Mouse (Mus musculus): ENCODE data around the gene Smim20. TPM values are rescaled to one million over a fixed set of nuclear protein-coding genes. Genes with fewer than 3 reads are reported as not detected.
A peak's percentile ranks its signal among the peaks of the same experiment; 100 is the strongest.

Gene Smim20
- polyA plus RNA-seq, 1 experiment = 43.0 TPM

DNA sequence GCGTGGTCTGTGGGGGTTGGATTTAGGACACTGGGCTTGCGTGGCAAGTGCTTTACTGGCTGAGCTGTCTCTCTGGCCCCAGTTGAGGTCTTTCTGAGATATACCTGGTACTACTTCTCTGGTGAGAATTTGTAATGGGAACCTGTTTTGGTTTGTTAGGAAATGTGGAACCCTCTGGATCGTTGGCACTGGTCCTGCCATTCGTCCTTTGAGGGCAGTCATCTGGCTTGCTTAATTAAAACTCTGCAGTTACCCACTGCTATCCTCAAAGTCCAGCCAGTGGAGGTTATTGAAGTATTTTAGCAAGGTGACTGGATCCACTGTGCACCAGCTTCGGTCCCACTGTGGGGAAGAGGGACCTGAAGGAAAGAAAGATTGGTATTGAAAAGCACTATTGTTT is 2.9 kb downstream of the Smim20 start:
- 87% methylated on average over 5 of the region's 5 CpGs for whole genome bisulfite sequencing
- TF ChIP-seq POLR2A (IDR thresholded peaks at IDR 0.05; ENCODE audit: borderline replicate concordance, control insufficient read depth, low read depth, low read length) = no peak
- no peak for TF ChIP-seq CTCF (IDR thresholded peaks at IDR 0.05; ENCODE audit: control insufficient read depth, insufficient read depth, low read length)
- no peak overlapping the region for H3K4me3 ChIP-seq (replicated peaks; ENCODE audit: control insufficient read depth, low read depth, low read length)
- H3K27ac ChIP-seq (ENCODE audit: control insufficient read depth, insufficient read depth, low read depth, low read length, poor library complexity) = no peak overlapping the region
- peaks cover 6% of the 10 kb centered on the region for H3K4me1 ChIP-seq (ENCODE audit: control insufficient read depth, insufficient read depth, low read length)

DNA sequence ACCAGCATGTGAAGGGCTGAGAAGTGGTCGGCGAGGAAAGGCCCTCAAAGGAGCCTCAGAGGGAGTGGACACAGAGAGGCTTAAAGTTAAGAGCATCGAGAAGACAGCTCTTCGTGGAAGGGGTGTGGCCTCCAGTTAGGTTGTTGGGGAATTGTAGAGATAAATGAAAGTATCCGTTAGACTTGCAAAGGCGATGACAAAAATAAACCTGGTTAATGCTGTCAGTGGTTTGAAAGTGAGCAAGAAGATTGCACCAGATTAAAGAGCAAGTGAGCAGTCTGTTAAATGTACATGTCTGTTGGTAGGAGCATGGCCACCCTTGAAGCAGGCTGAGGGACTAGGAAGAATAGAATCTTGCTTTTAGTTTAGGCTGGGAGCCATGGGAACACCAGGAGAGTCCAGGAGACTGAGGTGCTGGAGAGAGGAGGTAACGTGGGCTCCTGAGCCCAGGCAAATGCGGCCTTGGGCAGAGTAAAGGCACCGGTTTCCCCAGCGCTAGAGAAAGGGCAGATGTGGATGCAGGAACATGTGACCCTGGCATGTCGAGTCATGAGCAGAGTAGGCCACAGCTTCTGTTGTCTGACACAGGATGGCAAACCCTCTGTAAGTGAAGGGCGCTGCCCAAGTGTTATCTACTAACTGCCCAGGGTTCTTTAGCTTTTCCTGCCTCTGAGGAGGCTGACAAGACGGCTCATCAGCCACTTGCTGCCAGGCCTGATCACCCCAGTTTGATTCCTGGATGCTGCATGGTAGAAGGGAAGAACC is 4.2 kb downstream of the Smim20 start:
- TF ChIP-seq POLR2A (IDR thresholded peaks at IDR 0.05; ENCODE audit: borderline replicate concordance, control insufficient read depth, low read depth, low read length) = no peak
- no peak for TF ChIP-seq CTCF (IDR thresholded peaks at IDR 0.05; ENCODE audit: control insufficient read depth, insufficient read depth, low read length)
- H3K4me1 ChIP-seq (ENCODE audit: control insufficient read depth, insufficient read depth, low read length) = peaks cover 6% of the 10 kb centered on the region
- no peak overlapping the region for H3K27ac ChIP-seq (ENCODE audit: control insufficient read depth, insufficient read depth, low read depth, low read length, poor library complexity)
- WGBS = 65% methylated on average over 13 of the region's 13 CpGs
- no peak overlapping the region for H3K4me3 ChIP-seq (replicated peaks; ENCODE audit: control insufficient read depth, low read depth, low read length)

DNA sequence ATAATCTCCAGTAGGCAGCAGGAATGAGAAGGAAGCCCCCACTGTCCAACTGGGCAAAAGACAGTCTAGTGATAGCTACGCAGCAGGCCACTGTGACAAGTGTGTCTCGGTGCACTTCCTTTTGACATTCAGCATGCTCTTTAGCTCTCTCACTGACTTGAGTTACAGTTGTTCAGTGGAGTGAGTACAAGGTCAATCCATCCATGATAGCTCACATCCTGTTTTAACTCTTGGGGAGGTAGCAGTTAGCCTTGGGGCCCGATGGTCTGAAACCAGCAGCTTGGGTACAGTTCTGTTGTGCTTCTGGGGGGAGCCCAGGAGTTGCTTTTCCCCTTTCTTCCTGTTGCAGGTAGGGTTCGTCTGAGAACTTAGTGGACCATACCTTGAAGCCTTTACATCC is 5.7 kb downstream of the Smim20 start:
- 77% methylated on average over 4 of the region's 4 CpGs for WGBS
- Histone ChIP-seq H3K4me3 (replicated peaks; ENCODE audit: control insufficient read depth, low read depth, low read length) (no peak overlapping the region), H3K27ac (ENCODE audit: control insufficient read depth, insufficient read depth, low read depth, low read length, poor library complexity) (peak overlapping the region; percentile 75), H3K4me1 (ENCODE audit: control insufficient read depth, insufficient read depth, low read length) (peaks cover 6% of the 10 kb centered on the region)
- TF ChIP-seq CTCF (IDR thresholded peaks at IDR 0.05; ENCODE audit: control insufficient read depth, insufficient read depth, low read length) (no peak), POLR2A (IDR thresholded peaks at IDR 0.05; ENCODE audit: borderline replicate concordance, control insufficient read depth, low read depth, low read length) (0 out of 2 replicates have a peak, but pooled peaks have one; percentile 19)

DNA sequence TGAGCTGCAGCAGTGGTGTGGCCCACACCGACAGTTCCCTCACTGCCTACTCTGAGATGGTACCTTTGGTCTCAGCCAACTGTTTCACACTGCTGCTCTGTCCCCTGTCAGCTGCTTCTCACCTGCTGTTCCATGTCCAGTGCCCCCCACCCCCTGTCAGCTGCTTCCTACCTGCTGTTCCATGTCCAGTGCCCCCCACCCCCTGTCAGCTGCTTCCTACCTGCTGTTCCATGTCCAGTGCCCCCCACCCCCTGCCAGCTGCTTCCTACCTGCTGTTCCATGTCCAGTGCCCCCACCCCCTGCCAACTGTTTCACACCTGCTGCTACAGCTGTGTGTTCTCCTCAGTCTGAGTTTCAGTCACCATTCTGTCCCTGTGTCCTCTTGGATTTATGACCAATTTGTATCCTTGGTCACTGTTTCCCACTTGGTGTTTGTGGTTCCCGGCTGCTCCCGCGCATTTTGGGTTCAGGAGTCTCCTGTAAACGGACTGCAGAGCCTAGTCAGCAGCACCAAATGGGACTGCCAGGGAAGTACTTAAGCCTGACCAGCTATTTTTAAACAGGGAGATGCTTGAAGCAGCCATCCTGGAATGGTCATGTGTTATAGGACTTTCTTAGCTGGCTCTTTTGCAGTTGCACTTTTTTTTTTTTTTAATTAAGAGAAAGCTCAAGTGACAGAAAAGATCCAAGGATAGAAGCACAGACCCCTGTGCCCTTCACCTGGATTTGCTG is 7.0 kb downstream of the Smim20 start:
- H3K27ac ChIP-seq (ENCODE audit: control insufficient read depth, insufficient read depth, low read depth, low read length, poor library complexity) = peak overlapping the region; percentile 65; the same call in 1 of the 2 replicates
- no peak overlapping the region for H3K4me3 ChIP-seq (replicated peaks; ENCODE audit: control insufficient read depth, low read depth, low read length)
- no peak for TF ChIP-seq POLR2A (IDR thresholded peaks at IDR 0.05; ENCODE audit: borderline replicate concordance, control insufficient read depth, low read depth, low read length)
- no peak for TF ChIP-seq CTCF (IDR thresholded peaks at IDR 0.05; ENCODE audit: control insufficient read depth, insufficient read depth, low read length)
- peaks cover 6% of the 10 kb centered on the region for H3K4me1 ChIP-seq (ENCODE audit: control insufficient read depth, insufficient read depth, low read length)
- WGBS = 87% methylated on average over 5 of the region's 5 CpGs

DNA sequence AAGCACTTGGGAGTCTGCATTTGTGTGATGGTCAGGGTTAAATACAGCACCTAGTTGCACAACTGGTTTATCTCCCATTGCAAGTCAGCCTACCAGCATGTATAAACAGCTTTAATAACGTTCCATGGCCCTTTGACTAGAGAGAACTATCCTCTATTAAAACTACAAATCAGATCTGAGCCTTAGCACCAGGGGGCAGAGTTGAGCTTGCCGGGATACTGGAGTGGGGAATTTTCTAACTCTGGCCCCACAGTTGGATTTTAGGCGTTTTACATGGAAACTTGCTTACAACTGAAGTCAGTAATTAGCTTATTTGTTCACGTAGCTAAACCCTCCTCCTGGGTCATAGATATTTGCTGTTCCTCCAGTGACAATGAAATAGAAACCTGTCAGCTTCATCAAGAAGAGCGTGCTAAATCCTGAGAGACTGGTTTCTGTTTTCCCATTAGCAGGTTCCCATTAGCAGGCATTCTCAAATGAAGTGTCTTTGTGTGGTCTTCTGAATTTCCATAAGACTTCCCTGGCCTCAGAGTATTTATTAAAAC is 8.0 kb downstream of the Smim20 start:
- Histone ChIP-seq H3K27ac (ENCODE audit: control insufficient read depth, insufficient read depth, low read depth, low read length, poor library complexity) (no peak overlapping the region), H3K4me1 (ENCODE audit: control insufficient read depth, insufficient read depth, low read length) (peaks cover 6% of the 10 kb centered on the region), H3K4me3 (replicated peaks; ENCODE audit: control insufficient read depth, low read depth, low read length) (no peak overlapping the region)
- WGBS = 80% methylated on average over 5 of the region's 5 CpGs
- TF ChIP-seq CTCF (IDR thresholded peaks at IDR 0.05; ENCODE audit: control insufficient read depth, insufficient read depth, low read length) (no peak), POLR2A (IDR thresholded peaks at IDR 0.05; ENCODE audit: borderline replicate concordance, control insufficient read depth, low read depth, low read length) (no peak)

DNA sequence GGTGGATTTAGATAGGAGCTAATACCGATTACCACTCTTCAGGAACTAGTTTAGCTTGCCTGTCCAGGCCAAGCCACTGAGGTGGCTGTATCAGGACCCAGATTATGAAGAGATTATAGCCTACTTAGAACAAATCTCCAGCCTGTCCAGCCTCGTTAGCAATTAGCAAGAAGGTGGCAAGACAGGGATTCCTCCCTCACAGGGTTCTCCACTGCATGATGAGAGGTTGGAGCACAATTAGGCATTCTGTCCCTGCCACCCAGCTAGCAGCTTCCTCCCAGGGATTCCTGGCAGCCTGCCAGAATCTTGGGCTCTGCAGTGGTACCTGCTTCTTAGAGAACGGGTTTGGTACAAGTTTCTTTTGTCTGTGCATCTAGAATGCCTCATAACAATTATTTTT is 8.5 kb downstream of the Smim20 start:
- Histone ChIP-seq H3K27ac (ENCODE audit: control insufficient read depth, insufficient read depth, low read depth, low read length, poor library complexity) (no peak overlapping the region), H3K4me3 (replicated peaks; ENCODE audit: control insufficient read depth, low read depth, low read length) (no peak overlapping the region), H3K4me1 (ENCODE audit: control insufficient read depth, insufficient read depth, low read length) (peaks cover 6% of the 10 kb centered on the region)
- TF ChIP-seq CTCF (IDR thresholded peaks at IDR 0.05; ENCODE audit: control insufficient read depth, insufficient read depth, low read length) (no peak), POLR2A (IDR thresholded peaks at IDR 0.05; ENCODE audit: borderline replicate concordance, control insufficient read depth, low read depth, low read length) (no peak)
- WGBS = 79% methylated on average over 3 of the region's 3 CpGs

DNA sequence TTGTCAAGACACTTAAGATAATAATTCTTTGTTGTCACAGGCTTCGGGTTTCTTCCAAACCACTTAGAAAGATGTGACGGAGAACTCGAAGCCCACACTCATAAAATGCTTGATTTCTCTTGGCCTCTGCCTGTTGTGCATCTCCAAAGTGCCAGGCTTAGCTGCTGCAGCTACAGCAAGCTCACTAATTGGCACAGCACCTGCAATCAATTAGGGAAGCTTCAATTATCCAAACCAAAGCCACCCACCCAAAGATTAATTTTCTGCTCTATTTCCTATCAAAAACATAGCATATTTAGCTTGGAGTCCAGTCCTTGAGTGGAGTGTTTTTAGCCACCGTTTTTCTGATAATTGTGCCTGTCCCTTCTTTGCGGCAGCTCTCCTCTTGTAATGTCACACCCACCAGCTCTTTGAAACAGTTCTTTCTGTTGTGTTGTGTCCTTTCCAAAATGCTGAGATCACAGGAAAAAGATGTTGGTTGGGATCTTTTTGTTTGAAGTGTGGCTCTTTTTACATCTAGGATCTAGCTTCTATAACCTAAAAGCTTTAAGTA is 9.7 kb downstream of the Smim20 start:
- H3K27ac ChIP-seq (ENCODE audit: control insufficient read depth, insufficient read depth, low read depth, low read length, poor library complexity) = no peak overlapping the region
- 86% methylated on average over 5 of the region's 5 CpGs for WGBS
- no peak overlapping the region for H3K4me3 ChIP-seq (replicated peaks; ENCODE audit: control insufficient read depth, low read depth, low read length)
- peaks cover 6% of the 10 kb centered on the region for H3K4me1 ChIP-seq (ENCODE audit: control insufficient read depth, insufficient read depth, low read length)
- TF ChIP-seq POLR2A (IDR thresholded peaks at IDR 0.05; ENCODE audit: borderline replicate concordance, control insufficient read depth, low read depth, low read length) (no peak), CTCF (IDR thresholded peaks at IDR 0.05; ENCODE audit: control insufficient read depth, insufficient read depth, low read length) (no peak)

DNA sequence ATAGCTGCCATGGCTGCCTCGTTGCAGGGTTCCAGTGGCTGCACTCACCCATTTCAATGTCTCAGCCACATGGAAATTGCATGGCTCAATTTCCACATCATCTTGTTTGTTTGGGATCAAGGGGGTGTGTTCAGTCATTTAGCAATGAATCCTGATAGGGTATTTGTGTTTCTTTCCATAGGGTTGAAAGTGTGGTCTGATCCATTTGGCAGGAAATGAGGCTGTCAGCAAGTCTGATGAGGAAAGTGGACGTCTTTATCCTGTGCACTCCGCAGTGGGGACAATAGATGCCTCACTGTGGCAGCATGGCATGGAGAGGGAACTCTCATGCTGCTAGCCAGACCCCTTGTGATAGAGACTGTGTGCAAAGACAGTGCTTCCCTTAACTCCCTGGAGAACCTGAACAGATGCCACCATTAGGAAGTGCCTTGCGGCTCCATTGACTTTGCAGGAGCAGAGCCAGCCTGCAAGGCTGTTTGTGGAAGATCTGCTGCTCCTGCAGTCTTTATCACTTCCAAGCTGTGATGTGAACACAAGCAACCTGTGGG is 10.9 kb downstream of the Smim20 start:
- Histone ChIP-seq H3K4me1 (ENCODE audit: control insufficient read depth, insufficient read depth, low read length) (peaks cover 3% of the 10 kb centered on the region), H3K27ac (ENCODE audit: control insufficient read depth, insufficient read depth, low read depth, low read length, poor library complexity) (peak overlapping the region; percentile 29; the same call in 1 of the 2 replicates), H3K4me3 (replicated peaks; ENCODE audit: control insufficient read depth, low read depth, low read length) (no peak overlapping the region)
- no peak for TF ChIP-seq POLR2A (IDR thresholded peaks at IDR 0.05; ENCODE audit: borderline replicate concordance, control insufficient read depth, low read depth, low read length)
- TF ChIP-seq CTCF (IDR thresholded peaks at IDR 0.05; ENCODE audit: control insufficient read depth, insufficient read depth, low read length) = no peak
- WGBS = 80% methylated on average over 4 of the region's 4 CpGs

Data from bone marrow, adult 2 months (tissue).